Mouse (Mus musculus) erythroblast, embryonic 14.5 days (primary cell): Measurements from ENCODE around the gene Pcgf3.

ENCODE experiments used
- GATA1 ChIP-seq: IDR thresholded peaks from 2 replicates; pipeline ENCODE4 v1.6.1; 2012; ENCODE audit warnings: low read length, inconsistent platforms, mixed read lengths
- TAL1 ChIP-seq: IDR thresholded peaks from 3 replicates; pipeline ENCODE4 v1.6.1; 2012; ENCODE audit warnings: low read length, inconsistent platforms, mixed read lengths

GRCm38 (mm10) chr5:108522597-108522996 is 61.6 kb downstream of the Pcgf3 start:
- no peak for TF ChIP-seq TAL1
- TF ChIP-seq GATA1 = no peak
